Mouse (Mus musculus): ENCODE measurements at regions not wholly inside any gene's neighbourhood (a gene's known extent, or its start where the extent isn't known, plus 50 kb on each side); places are given as distances from the start of the nearest gene placed in this dataset.

DNA sequence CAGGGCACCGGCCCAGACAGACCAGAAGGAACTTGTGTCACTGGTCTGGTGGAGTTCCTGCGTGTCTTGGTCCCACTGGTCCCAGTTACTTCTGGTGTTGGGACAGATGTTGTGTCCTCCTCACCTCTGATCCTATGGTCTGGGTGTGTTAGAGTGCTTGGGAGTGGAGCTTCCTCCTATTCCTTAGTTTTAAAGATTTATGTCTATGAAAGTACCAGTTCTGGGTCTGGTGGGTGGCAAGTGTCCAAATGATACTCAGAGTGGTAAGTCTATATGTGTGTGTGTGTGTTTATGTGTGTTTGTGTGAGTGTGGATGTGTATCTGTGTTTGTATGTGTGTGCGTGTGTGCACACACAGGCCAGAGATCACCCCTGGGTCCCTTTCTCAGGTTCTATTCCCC, 79.9 kb upstream of the Tpm1 start:
- Histone ChIP-seq H3K36me3 (ENCODE audit: control insufficient read depth, insufficient read depth, low read length) (no peaks in the 10 kb centered on the region), H3K27ac (ENCODE audit: low read length) (no peak overlapping the region), H3K4me1 (ENCODE audit: control insufficient read depth, insufficient read depth, low read length) (no peaks in the 10 kb centered on the region; the same call in 1 of the 2 replicates), H3K9me3 (replicated peaks; ENCODE audit: control insufficient read depth, low read length) (no peaks in the 10 kb centered on the region), H3K27me3 (ENCODE audit: control insufficient read depth, insufficient read depth, low read length) (no peaks in the 10 kb centered on the region), H3K4me3 (replicated peaks; ENCODE audit: low read length) (no peak overlapping the region), H3K4me2 (ENCODE audit: low read depth, low read length) (no peak overlapping the region), H3K9ac (ENCODE audit: low read length) (no peak overlapping the region)
- 91% methylated on average over 3 of the region's 3 CpGs for WGBS
- no peak for ATAC-seq (ENCODE audit: insufficient read depth, low FRiP score)

DNA sequence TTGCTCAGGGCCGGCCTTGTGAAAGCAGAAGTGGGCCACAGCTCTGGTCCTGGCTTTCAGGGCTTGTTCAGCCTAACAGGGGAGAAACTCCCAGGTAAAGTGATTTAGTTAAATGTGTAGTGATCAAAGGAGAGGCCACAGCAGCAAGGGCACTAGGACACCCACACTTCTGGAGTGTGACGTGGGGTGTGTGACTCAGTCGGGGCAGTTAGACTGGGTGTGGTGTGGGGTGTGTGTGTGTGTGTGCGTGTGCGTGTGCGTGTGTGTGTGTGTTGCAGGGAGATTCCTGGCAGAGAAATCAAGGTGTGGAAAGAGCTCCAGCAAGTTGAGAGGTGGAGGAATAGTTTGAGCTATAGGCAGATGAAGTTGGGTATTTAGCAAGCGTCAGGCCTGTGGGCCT, 72.5 kb upstream of the Tpm1 start:
- Histone ChIP-seq H3K27me3 (ENCODE audit: control insufficient read depth, insufficient read depth, low read length) (no peaks in the 10 kb centered on the region), H3K9ac (ENCODE audit: low read length) (no peak overlapping the region), H3K4me1 (ENCODE audit: control insufficient read depth, insufficient read depth, low read length) (0 out of 2 replicates have a peak, but pooled peaks cover 1% of the 10 kb centered on the region), H3K36me3 (ENCODE audit: control insufficient read depth, insufficient read depth, low read length) (no peaks in the 10 kb centered on the region), H3K4me3 (replicated peaks; ENCODE audit: low read length) (no peak overlapping the region), H3K4me2 (ENCODE audit: low read depth, low read length) (no peak overlapping the region), H3K9me3 (replicated peaks; ENCODE audit: control insufficient read depth, low read length) (no peaks in the 10 kb centered on the region), H3K27ac (ENCODE audit: low read length) (no peak overlapping the region)
- 82% methylated on average over 7 of the region's 7 CpGs for WGBS
- ATAC-seq (ENCODE audit: insufficient read depth, low FRiP score) = peak; percentile 70; the same call in 1 of the 2 replicates

GRCm38 (mm10) chr9:67118880-67119644, 69.9 kb upstream of the Tpm1 start:
- H3K36me3 ChIP-seq (ENCODE audit: control insufficient read depth, insufficient read depth, low read length) = no peaks in the 10 kb centered on the region

DNA sequence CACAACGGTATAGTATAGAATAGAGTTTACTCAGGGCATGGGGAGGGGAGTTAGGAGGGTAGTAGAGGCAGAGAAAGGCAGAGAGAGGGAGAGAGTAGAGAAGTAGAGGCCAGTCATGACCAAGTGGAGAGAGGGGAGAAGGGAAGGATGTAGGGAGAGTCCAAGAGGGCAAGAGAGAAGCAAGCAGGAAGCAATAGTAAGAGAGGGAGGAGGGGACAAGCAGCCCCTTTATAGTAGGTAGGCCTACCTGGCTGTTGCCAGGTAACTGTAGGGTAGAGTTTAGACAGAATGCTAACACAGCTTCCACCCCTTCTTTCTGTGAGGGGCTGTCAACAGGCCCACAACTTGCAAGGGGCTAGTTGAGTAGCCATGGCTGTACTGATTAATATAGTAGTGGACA, 69.2 kb upstream of the Tpm1 start:
- Histone ChIP-seq H3K4me2 (ENCODE audit: low read depth, low read length) (no peak overlapping the region), H3K27me3 (ENCODE audit: control insufficient read depth, insufficient read depth, low read length) (no peaks in the 10 kb centered on the region), H3K9ac (ENCODE audit: low read length) (no peak overlapping the region), H3K4me3 (replicated peaks; ENCODE audit: low read length) (no peak overlapping the region), H3K27ac (ENCODE audit: low read length) (no peak overlapping the region; the same call in 1 of the 2 replicates), H3K9me3 (replicated peaks; ENCODE audit: control insufficient read depth, low read length) (no peaks in the 10 kb centered on the region), H3K4me1 (ENCODE audit: control insufficient read depth, insufficient read depth, low read length) (peaks cover 12% of the 10 kb centered on the region), H3K36me3 (ENCODE audit: control insufficient read depth, insufficient read depth, low read length) (no peaks in the 10 kb centered on the region)
- 76% methylated on average over 1 of the region's 1 CpGs for WGBS
- no peak for ATAC-seq (ENCODE audit: insufficient read depth, low FRiP score)

More at GRCm38 (mm10) chr9:67118880-67119644, 69.9 kb upstream of the Tpm1 start:
- H3K27me3 ChIP-seq (ENCODE audit: control insufficient read depth, insufficient read depth, low read length) = no peaks in the 10 kb centered on the region
- no peak overlapping the region; the same call in 1 of the 2 replicates for H3K27ac ChIP-seq (ENCODE audit: low read length)
- no peak overlapping the region for H3K9ac ChIP-seq (ENCODE audit: low read length)
- H3K4me3 ChIP-seq (replicated peaks; ENCODE audit: low read length) = no peak overlapping the region
- no peaks in the 10 kb centered on the region for H3K9me3 ChIP-seq (replicated peaks; ENCODE audit: control insufficient read depth, low read length)
- ATAC-seq (ENCODE audit: insufficient read depth, low FRiP score) = no peak
- H3K4me2 ChIP-seq (ENCODE audit: low read depth, low read length) = no peak overlapping the region
- WGBS = 71% methylated on average over 6 of the region's 6 CpGs
- H3K4me1 ChIP-seq (ENCODE audit: control insufficient read depth, insufficient read depth, low read length) = peaks cover 12% of the 10 kb centered on the region

DNA sequence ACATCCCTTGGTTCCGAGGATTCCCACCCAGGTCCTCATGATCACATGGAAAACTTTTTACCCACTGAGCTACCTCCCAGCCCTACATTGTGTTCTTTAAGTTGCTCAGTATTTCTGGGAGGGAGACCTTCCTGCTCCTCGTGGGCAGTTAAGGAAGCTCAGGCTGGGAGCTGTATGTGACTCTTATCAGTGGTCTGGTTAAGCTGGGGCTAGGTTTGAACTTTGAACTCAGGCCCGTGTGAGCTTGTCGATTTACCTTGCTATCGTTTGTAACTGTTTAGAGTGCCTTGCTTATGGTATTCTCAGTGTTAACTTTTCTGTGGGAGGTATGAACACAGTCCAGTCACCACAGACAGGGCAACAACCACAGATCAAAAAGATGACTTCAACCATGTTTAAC, 68.4 kb upstream of the Tpm1 start:
- ATAC-seq (ENCODE audit: insufficient read depth, low FRiP score) = peak; percentile 51; the same call in 1 of the 2 replicates
- Histone ChIP-seq H3K4me1 (ENCODE audit: control insufficient read depth, insufficient read depth, low read length) (peaks cover 16% of the 10 kb centered on the region), H3K4me2 (ENCODE audit: low read depth, low read length) (no peak overlapping the region), H3K9me3 (replicated peaks; ENCODE audit: control insufficient read depth, low read length) (no peaks in the 10 kb centered on the region), H3K9ac (ENCODE audit: low read length) (no peak overlapping the region), H3K36me3 (ENCODE audit: control insufficient read depth, insufficient read depth, low read length) (no peaks in the 10 kb centered on the region), H3K27me3 (ENCODE audit: control insufficient read depth, insufficient read depth, low read length) (no peaks in the 10 kb centered on the region), H3K27ac (ENCODE audit: low read length) (no peak overlapping the region), H3K4me3 (replicated peaks; ENCODE audit: low read length) (no peak overlapping the region)
- WGBS = 50% methylated on average over 5 of the region's 5 CpGs

DNA sequence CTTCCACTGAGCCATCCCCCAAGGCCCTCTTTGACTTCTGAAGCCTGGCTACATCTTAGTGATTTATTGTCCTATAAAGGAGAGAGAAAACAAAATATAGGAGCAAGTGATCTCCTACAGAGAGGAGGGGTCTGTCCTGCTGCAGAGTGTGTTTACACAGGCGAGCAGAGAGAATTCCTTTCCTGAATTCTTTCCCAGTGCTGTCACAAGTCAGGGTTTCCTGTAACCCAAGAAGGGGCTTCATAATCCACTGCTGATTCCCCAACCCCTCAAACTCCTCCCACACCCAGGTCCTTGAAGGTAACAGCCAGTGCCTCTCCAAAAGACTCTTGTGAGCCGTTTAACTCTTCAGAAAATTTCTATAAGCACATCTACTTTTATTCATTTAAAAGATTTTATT, 66.8 kb upstream of the Tpm1 start:
- Histone ChIP-seq H3K4me3 (replicated peaks; ENCODE audit: low read length) (no peak overlapping the region), H3K4me1 (ENCODE audit: control insufficient read depth, insufficient read depth, low read length) (peaks cover 24% of the 10 kb centered on the region), H3K27ac (ENCODE audit: low read length) (peak overlapping the region; percentile 53), H3K4me2 (ENCODE audit: low read depth, low read length) (no peak overlapping the region), H3K27me3 (ENCODE audit: control insufficient read depth, insufficient read depth, low read length) (no peaks in the 10 kb centered on the region), H3K9ac (ENCODE audit: low read length) (no peak overlapping the region), H3K36me3 (ENCODE audit: control insufficient read depth, insufficient read depth, low read length) (no peaks in the 10 kb centered on the region), H3K9me3 (replicated peaks; ENCODE audit: control insufficient read depth, low read length) (no peaks in the 10 kb centered on the region)
- 13% methylated on average over 2 of the region's 2 CpGs for WGBS
- ATAC-seq (ENCODE audit: insufficient read depth, low FRiP score) = peak; percentile 75; the same call in 1 of the 2 replicates

GRCm38 (mm10) chr9:67114099-67114498, 64.9 kb upstream of the Tpm1 start:
- 72% methylated on average over 5 of the region's 5 CpGs for WGBS
- Histone ChIP-seq H3K36me3 (ENCODE audit: control insufficient read depth, insufficient read depth, low read length) (no peaks in the 10 kb centered on the region), H3K27ac (ENCODE audit: low read length) (no peak overlapping the region), H3K4me2 (ENCODE audit: low read depth, low read length) (no peak overlapping the region), H3K9ac (ENCODE audit: low read length) (no peak overlapping the region), H3K27me3 (ENCODE audit: control insufficient read depth, insufficient read depth, low read length) (no peaks in the 10 kb centered on the region), H3K4me3 (replicated peaks; ENCODE audit: low read length) (no peak overlapping the region), H3K9me3 (replicated peaks; ENCODE audit: control insufficient read depth, low read length) (no peaks in the 10 kb centered on the region), H3K4me1 (ENCODE audit: control insufficient read depth, insufficient read depth, low read length) (peaks cover 24% of the 10 kb centered on the region)
- ATAC-seq (ENCODE audit: insufficient read depth, low FRiP score) = no peak

- no peak overlapping the region for H3K9ac ChIP-seq (ENCODE audit: low read length)
- H3K36me3 ChIP-seq (ENCODE audit: control insufficient read depth, insufficient read depth, low read length) = no peaks in the 10 kb centered on the region
- no peak overlapping the region; the same call in 1 of the 2 replicates for H3K27ac ChIP-seq (ENCODE audit: low read length)
- ATAC-seq (ENCODE audit: insufficient read depth, low FRiP score) = no peak
- 62% methylated on average over 4 of the region's 4 CpGs for WGBS
- no peak overlapping the region for H3K4me2 ChIP-seq (ENCODE audit: low read depth, low read length)
- H3K27me3 ChIP-seq (ENCODE audit: control insufficient read depth, insufficient read depth, low read length) = no peaks in the 10 kb centered on the region
- H3K4me1 ChIP-seq (ENCODE audit: control insufficient read depth, insufficient read depth, low read length) = peaks cover 24% of the 10 kb centered on the region
- no peak overlapping the region for H3K4me3 ChIP-seq (replicated peaks; ENCODE audit: low read length)
- H3K9me3 ChIP-seq (replicated peaks; ENCODE audit: control insufficient read depth, low read length) = no peaks in the 10 kb centered on the region
These were observed 62.8 kb upstream of the Tpm1 start for GRCm38 (mm10) chr9:67111836-67112584.

- 16% methylated on average over 3 of the region's 3 CpGs for WGBS
- H3K4me3 ChIP-seq (replicated peaks; ENCODE audit: low read length) = no peak overlapping the region
- H3K36me3 ChIP-seq (ENCODE audit: control insufficient read depth, insufficient read depth, low read length) = no peaks in the 10 kb centered on the region
- H3K4me2 ChIP-seq (ENCODE audit: low read depth, low read length) = no peak overlapping the region
- no peaks in the 10 kb centered on the region for H3K27me3 ChIP-seq (ENCODE audit: control insufficient read depth, insufficient read depth, low read length)
- H3K4me1 ChIP-seq (ENCODE audit: control insufficient read depth, insufficient read depth, low read length) = peaks cover 21% of the 10 kb centered on the region
- H3K27ac ChIP-seq (ENCODE audit: low read length) = no peak overlapping the region
- no peak overlapping the region for H3K9ac ChIP-seq (ENCODE audit: low read length)
- no peak for ATAC-seq (ENCODE audit: insufficient read depth, low FRiP score)
- no peaks in the 10 kb centered on the region for H3K9me3 ChIP-seq (replicated peaks; ENCODE audit: control insufficient read depth, low read length)
These were observed 58.7 kb upstream of the Tpm1 start for GRCm38 (mm10) chr9:67107938-67108337.
